Mouse (Mus musculus): ENCODE measurements around the gene Dmrt1. TPM values are rescaled to one million over a fixed set of nuclear protein-coding genes. Genes with fewer than 3 reads are reported as not detected.

Dmrt1 gene
- polyA plus RNA-seq, 1 experiment from 2014 or later = 0.55 TPM

DNA sequence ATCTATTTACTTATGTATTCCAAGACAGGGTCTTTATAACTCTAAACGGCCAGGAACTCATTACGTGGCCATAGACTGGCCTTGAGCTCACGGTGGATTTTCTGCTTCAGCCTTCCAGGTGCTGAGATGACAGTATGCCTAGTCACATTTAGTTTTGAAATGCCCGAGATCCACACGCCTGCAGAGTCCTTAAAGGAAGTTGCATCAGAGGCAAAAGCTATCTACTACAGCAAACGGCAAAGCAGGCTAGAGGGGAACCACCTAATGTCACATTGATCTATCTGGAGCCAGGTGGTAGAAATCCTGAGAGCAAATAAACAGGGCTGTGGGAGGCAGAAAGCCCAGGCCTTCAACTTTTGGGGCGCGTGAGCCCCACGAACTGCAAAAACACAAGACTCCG lies 540 bp upstream of the Dmrt1 start:
- peaks cover 70% of the 10 kb centered on the region for H3K27me3 ChIP-seq
- H3K36me3 ChIP-seq = no peaks in the 10 kb centered on the region
- no peak overlapping the region; the same call in 1 of the 2 replicates for H3K4me2 ChIP-seq (replicated peaks)
- H3K4me1 ChIP-seq = peaks cover 13% of the 10 kb centered on the region
- H3K27ac ChIP-seq = no peak overlapping the region
- 28% methylated on average over 10 of the region's 10 CpGs for WGBS
- no peak for ATAC-seq (ENCODE audit: insufficient number of reproducible peaks, insufficient read depth, low FRiP score, low TSS enrichment)
- H3K9ac ChIP-seq = no peak overlapping the region
- H3K4me3 ChIP-seq = peak overlapping the region; percentile 31; the same call in 1 of the 2 replicates
- peaks cover 3% of the 10 kb centered on the region; the same call in 1 of the 2 replicates for H3K9me3 ChIP-seq

- Histone ChIP-seq H3K9ac (no peak overlapping the region), H3K9me3 (peaks cover 3% of the 10 kb centered on the region; the same call in 1 of the 2 replicates), H3K4me2 (replicated peaks) (peak overlapping the region; percentile 42), H3K27me3 (peaks cover 82% of the 10 kb centered on the region), H3K4me3 (peak overlapping the region; percentile 31), H3K4me1 (peaks cover 13% of the 10 kb centered on the region), H3K36me3 (no peaks in the 10 kb centered on the region), H3K27ac (no peak overlapping the region)
- 2% methylated on average over 23 of the region's 23 CpGs for WGBS
- ATAC-seq (ENCODE audit: insufficient number of reproducible peaks, insufficient read depth, low FRiP score, low TSS enrichment) = no peak
Observed at GRCm38 (mm10) chr19:25506616-25507015, 1.2 kb downstream of the Dmrt1 start.

DNA sequence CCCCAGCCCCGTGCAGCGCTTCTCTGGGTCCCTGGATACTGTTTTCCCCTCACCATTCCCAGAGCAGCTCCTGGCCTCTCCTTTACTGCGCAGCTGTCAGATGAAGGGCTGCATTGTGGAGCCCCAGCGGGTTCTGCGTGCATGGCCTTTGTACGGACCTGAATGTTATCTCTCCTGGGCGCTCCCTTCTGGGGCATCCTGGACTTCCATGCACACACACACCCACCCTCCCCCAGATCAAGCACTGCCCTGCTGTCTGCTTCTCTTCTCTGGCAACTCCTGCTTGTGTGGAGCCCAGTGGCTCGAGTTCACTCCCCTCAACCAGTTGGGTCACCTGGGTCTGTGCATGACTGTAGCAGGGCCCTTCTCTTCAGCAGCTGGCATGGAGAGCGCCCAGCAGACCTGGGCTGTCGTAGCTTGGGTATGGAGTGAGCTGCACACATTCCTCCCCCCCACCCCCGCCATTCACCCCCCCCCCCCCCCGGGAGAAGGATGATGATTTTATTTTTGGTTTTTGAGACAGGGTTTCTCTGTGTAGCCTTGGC lies 9.6 kb downstream of the Dmrt1 start:
- H3K4me1 ChIP-seq = no peaks in the 10 kb centered on the region
- 0 out of 2 replicates have a peak, but pooled peaks have one; percentile 22 for ATAC-seq (ENCODE audit: insufficient number of reproducible peaks, insufficient read depth, low FRiP score, low TSS enrichment)
- no peak overlapping the region for H3K9ac ChIP-seq
- no peaks in the 10 kb centered on the region for H3K9me3 ChIP-seq
- no peak overlapping the region for H3K27ac ChIP-seq
- H3K27me3 ChIP-seq = peaks cover 22% of the 10 kb centered on the region
- no peak overlapping the region for H3K4me2 ChIP-seq (replicated peaks)
- H3K4me3 ChIP-seq = no peak overlapping the region
- H3K36me3 ChIP-seq = no peaks in the 10 kb centered on the region
- WGBS = 26% methylated on average over 12 of the region's 12 CpGs

- H3K27ac ChIP-seq = no peak overlapping the region
- H3K4me2 ChIP-seq (replicated peaks) = no peak overlapping the region
- H3K4me1 ChIP-seq = no peaks in the 10 kb centered on the region
- WGBS = 66% methylated on average over 6 of the region's 6 CpGs
- H3K4me3 ChIP-seq = no peak overlapping the region
- H3K27me3 ChIP-seq = no peaks in the 10 kb centered on the region; the same call in 1 of the 2 replicates
- no peak for ATAC-seq (ENCODE audit: insufficient number of reproducible peaks, insufficient read depth, low FRiP score, low TSS enrichment)
- H3K36me3 ChIP-seq = no peaks in the 10 kb centered on the region
- H3K9ac ChIP-seq = no peak overlapping the region
- H3K9me3 ChIP-seq = no peaks in the 10 kb centered on the region
Observed at GRCm38 (mm10) chr19:25524156-25524555, 18.7 kb downstream of the Dmrt1 start.

DNA sequence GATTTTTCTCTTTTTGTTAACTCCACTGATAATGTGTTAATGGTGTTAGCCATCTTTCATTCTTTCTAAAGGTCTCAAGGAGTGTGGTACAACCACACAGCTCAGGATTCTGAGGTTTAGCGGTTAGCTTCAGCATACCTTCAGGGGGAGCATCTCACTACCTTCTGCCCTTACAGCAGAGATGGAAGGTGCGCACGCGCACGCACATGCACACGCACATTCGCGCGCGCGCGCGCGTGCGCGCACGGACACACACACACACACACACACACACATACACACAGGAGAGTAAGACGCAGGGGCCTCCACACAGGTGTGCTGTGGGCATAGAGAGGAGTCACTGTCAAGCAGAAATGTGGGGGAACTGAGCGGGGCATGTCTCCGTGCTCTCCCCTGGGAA lies 20.3 kb downstream of the Dmrt1 start:
- no peak overlapping the region for H3K4me2 ChIP-seq (replicated peaks)
- 97% methylated on average over 20 of the region's 20 CpGs for WGBS
- H3K9ac ChIP-seq = no peak overlapping the region
- ATAC-seq (ENCODE audit: insufficient number of reproducible peaks, insufficient read depth, low FRiP score, low TSS enrichment) = no peak
- H3K4me1 ChIP-seq = no peaks in the 10 kb centered on the region
- no peak overlapping the region for H3K27ac ChIP-seq
- H3K4me3 ChIP-seq = no peak overlapping the region
- H3K36me3 ChIP-seq = no peaks in the 10 kb centered on the region
- H3K27me3 ChIP-seq = no peaks in the 10 kb centered on the region; the same call in 1 of the 2 replicates
- no peaks in the 10 kb centered on the region for H3K9me3 ChIP-seq

GRCm38 (mm10) chr19:25529673-25530072 lies 24.3 kb downstream of the Dmrt1 start:
- WGBS = 76% methylated on average over 12 of the region's 12 CpGs
- Histone ChIP-seq H3K9me3 (peaks cover 4% of the 10 kb centered on the region; the same call in 1 of the 2 replicates), H3K27me3 (no peaks in the 10 kb centered on the region), H3K27ac (no peak overlapping the region), H3K4me2 (replicated peaks) (no peak overlapping the region), H3K9ac (no peak overlapping the region), H3K36me3 (no peaks in the 10 kb centered on the region), H3K4me3 (no peak overlapping the region), H3K4me1 (no peaks in the 10 kb centered on the region)
- no peak for ATAC-seq (ENCODE audit: insufficient number of reproducible peaks, insufficient read depth, low FRiP score, low TSS enrichment)

DNA sequence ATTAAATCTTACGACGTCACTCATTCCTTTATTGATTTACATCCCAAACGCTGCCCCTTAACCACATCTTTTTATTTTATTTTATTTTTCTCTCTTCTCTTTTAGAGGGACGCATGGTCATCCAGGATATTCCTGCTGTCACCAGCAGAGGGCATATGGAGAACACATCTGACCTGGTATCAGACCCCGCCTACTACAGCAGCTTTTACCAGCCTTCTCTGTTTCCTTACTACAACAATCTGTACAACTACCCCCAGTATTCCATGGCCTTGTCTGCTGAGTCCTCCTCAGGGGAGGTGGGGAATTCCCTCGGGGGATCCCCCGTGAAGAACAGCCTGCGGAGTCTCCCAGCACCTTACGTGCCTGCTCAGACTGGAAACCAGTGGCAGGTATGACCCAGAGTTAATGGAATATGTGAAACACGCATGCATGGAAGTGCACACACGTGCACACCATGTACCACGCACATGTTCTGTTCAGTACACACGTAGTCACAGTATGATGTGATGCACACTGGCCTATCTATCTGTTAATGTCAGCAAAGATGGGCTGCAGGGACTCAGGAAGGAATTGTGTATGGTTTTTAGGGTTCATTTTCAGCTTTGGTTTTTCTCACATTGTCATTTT lies 40.4 kb downstream of the Dmrt1 start:
- 0 out of 2 replicates have a peak, but pooled peaks have one; percentile 41 for ATAC-seq (ENCODE audit: insufficient number of reproducible peaks, insufficient read depth, low FRiP score, low TSS enrichment)
- no peaks in the 10 kb centered on the region for H3K27me3 ChIP-seq
- H3K9ac ChIP-seq = no peak overlapping the region
- H3K36me3 ChIP-seq = no peaks in the 10 kb centered on the region
- no peak overlapping the region for H3K4me3 ChIP-seq
- no peaks in the 10 kb centered on the region for H3K4me1 ChIP-seq
- 36% methylated on average over 13 of the region's 13 CpGs for WGBS
- no peak overlapping the region for H3K27ac ChIP-seq
- no peaks in the 10 kb centered on the region for H3K9me3 ChIP-seq
- no peak overlapping the region for H3K4me2 ChIP-seq (replicated peaks)

GRCm38 (mm10) chr19:25547086-25547643 lies 41.7 kb downstream of the Dmrt1 start:
- Histone ChIP-seq H3K4me2 (replicated peaks) (no peak overlapping the region), H3K9ac (no peak overlapping the region), H3K4me1 (no peaks in the 10 kb centered on the region), H3K27ac (no peak overlapping the region), H3K9me3 (no peaks in the 10 kb centered on the region), H3K4me3 (no peak overlapping the region), H3K27me3 (no peaks in the 10 kb centered on the region), H3K36me3 (no peaks in the 10 kb centered on the region)
- 78% methylated on average over 9 of the region's 9 CpGs for WGBS
- ATAC-seq (ENCODE audit: insufficient number of reproducible peaks, insufficient read depth, low FRiP score, low TSS enrichment) = no peak

DNA sequence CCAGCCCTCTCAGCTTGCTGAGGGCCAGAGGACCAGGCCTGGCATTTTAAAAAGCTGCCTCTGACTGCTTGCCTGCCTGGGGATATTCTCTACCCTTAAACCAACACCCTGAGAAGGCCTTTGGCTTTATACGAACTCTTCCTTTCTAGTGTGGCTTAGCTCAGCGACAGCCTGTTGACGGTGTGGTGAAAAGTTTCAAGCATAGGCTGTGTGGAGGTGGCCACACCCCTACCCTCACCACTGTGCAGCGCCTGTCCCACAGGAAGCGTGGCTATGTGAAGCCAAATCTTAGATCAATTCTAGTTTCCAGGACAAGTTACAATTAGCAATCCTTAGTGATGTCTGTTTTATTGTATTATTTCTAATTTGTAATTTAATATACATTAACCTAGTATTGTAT lies 44.9 kb downstream of the Dmrt1 start:
- Histone ChIP-seq H3K9ac (no peak overlapping the region), H3K27me3 (no peaks in the 10 kb centered on the region), H3K9me3 (no peaks in the 10 kb centered on the region), H3K4me2 (replicated peaks) (no peak overlapping the region), H3K4me1 (no peaks in the 10 kb centered on the region), H3K27ac (no peak overlapping the region), H3K4me3 (no peak overlapping the region), H3K36me3 (no peaks in the 10 kb centered on the region)
- no peak for ATAC-seq (ENCODE audit: insufficient number of reproducible peaks, insufficient read depth, low FRiP score, low TSS enrichment)
- 52% methylated on average over 5 of the region's 5 CpGs for WGBS

- H3K4me1 ChIP-seq = no peaks in the 10 kb centered on the region
- no peak overlapping the region for H3K4me3 ChIP-seq
- no peak overlapping the region for H3K27ac ChIP-seq
- no peaks in the 10 kb centered on the region for H3K36me3 ChIP-seq
- no peak overlapping the region for H3K4me2 ChIP-seq (replicated peaks)
- ATAC-seq (ENCODE audit: insufficient number of reproducible peaks, insufficient read depth, low FRiP score, low TSS enrichment) = no peak
- WGBS = 50% methylated on average over 5 of the region's 5 CpGs
- no peaks in the 10 kb centered on the region for H3K27me3 ChIP-seq
- no peak overlapping the region for H3K9ac ChIP-seq
- no peaks in the 10 kb centered on the region for H3K9me3 ChIP-seq
Observed at GRCm38 (mm10) chr19:25551053-25551452, 45.6 kb downstream of the Dmrt1 start.

DNA sequence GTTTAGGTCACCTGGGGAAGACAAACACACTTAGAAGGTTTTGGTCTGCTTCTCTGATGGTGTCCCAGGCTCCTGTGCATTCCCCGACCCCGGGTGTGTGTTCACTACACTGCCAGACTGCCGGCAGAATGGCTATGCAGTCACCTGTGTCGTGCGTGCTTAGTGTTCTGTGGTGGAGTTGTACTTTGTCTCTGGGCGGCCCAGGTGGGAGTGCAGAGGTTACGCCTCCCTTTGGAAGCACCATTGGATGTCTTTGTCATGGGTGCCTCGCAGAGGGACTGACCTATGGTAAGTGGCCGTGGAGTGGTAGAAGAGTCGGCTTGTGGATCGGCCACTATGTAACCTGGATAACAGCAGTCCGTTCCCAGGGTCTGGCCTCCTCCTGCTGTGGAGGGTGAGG lies 59.0 kb downstream of the Dmrt1 start:
- H3K4me2 ChIP-seq (replicated peaks) = no peak overlapping the region
- H3K27ac ChIP-seq = no peak overlapping the region
- 83% methylated on average over 12 of the region's 12 CpGs for WGBS
- no peak for ATAC-seq (ENCODE audit: insufficient number of reproducible peaks, insufficient read depth, low FRiP score, low TSS enrichment)
- no peaks in the 10 kb centered on the region for H3K36me3 ChIP-seq
- H3K4me1 ChIP-seq = no peaks in the 10 kb centered on the region
- H3K9ac ChIP-seq = no peak overlapping the region
- H3K9me3 ChIP-seq = 0 out of 2 replicates have a peak, but pooled peaks cover 3% of the 10 kb centered on the region
- peaks cover 18% of the 10 kb centered on the region for H3K27me3 ChIP-seq
- H3K4me3 ChIP-seq = no peak overlapping the region

GRCm38 (mm10) chr19:25569778-25570177 lies 64.4 kb downstream of the Dmrt1 start:
- Histone ChIP-seq H3K9me3 (no peaks in the 10 kb centered on the region), H3K36me3 (no peaks in the 10 kb centered on the region), H3K9ac (no peak overlapping the region), H3K4me3 (no peak overlapping the region), H3K27ac (no peak overlapping the region), H3K27me3 (peaks cover 18% of the 10 kb centered on the region), H3K4me2 (replicated peaks) (no peak overlapping the region), H3K4me1 (no peaks in the 10 kb centered on the region)
- ATAC-seq (ENCODE audit: insufficient number of reproducible peaks, insufficient read depth, low FRiP score, low TSS enrichment) = no peak
- WGBS = 83% methylated on average over 7 of the region's 7 CpGs

Measured in embryonic facial prominence, embryonic 12.5 days (tissue).